Mouse (Mus musculus) spleen, postnatal 14 days (tissue): ENCODE results near the gene Gtf2ird2.

Experiments
- DNase-seq, 2 experiments: peaks; one replicate each; pipeline ENCODE4 v3.0.0; 2021 to 2022; ENCODE audit warnings: low spot score in 2 of 2

Gtf2ird2 gene

DNA sequence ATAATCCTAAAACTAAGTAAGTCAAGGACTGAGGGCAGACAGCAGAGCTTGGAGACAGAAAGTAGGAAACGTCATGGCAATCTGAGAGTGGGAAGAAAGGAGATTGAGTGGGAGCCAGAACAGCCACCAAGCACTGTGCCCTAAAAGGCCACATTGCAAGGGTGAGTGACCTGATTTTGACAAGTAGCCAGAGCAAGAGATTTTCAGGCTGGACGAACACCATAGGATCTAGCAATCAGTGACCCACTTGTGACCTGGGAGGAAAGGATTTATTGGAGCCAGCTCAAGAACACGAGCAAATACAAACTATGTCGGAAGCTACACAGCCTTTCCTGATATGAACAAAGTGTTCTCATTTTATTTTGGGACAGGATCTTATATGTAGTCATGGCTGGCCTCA, 1.1 kb upstream of the Gtf2ird2 start:
- no peak for DNase-seq

DNA sequence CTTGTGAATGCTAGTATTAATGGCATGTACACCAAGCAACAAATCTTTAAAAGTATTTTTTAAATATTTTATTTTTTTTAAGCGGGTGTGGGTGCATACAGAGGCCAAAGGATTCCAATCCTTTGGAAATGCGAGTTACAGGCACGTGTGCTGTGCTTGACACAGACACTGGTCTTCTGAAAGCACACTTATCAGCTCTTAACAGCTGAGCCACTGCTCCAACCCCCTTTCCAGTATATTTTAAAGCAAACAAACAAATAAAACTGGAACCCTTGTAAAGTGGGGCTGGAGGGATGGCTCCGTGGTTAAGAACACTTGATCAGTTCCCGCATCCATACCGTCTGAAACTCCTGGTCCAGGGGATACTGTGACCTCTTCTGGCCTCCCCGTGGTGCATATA, 657 bp upstream of the Gtf2ird2 start:
- DNase-seq = no peak

- DNase-seq = no peak
Observed at GRCm38 (mm10) chr5:134186059-134186458, 2.2 kb downstream of the Gtf2ird2 start.

DNA sequence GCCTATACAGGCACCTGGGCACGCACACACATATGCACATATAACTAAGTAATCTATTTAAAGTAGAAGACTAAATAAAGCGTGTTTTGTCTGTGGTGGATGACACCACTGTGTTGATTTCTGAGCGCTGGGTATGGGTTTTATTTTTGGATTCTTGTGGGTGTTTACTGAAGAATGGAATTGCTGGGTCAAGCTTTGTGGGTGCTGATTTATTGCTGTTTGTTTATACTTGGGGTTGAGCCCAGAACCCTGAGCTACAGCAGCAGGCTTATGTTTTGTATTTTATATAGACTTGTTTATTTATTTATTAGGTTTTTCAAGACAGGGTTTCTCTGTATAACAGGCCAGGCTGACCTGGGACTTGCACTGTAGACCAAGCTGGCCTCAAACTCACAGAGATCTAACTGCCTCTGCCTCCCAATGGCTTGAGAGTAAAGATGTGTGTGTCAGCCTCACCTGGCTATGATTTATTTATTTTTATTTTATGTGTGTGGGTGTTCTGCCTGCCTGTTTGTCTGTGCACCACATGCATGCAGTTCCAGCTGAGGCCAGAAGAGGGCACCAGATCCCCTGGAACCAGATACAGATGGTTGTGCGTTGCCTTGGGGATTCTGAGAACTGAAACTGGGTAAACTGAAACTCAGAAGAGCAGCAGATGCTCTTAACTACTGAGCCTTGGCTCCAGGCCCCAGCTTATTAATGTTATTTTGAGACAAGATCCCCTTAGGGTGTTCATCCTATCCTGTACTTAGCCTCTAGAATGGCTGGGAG, 3.3 kb downstream of the Gtf2ird2 start:
- peak; percentile 47 to 67 for DNase-seq

DNA sequence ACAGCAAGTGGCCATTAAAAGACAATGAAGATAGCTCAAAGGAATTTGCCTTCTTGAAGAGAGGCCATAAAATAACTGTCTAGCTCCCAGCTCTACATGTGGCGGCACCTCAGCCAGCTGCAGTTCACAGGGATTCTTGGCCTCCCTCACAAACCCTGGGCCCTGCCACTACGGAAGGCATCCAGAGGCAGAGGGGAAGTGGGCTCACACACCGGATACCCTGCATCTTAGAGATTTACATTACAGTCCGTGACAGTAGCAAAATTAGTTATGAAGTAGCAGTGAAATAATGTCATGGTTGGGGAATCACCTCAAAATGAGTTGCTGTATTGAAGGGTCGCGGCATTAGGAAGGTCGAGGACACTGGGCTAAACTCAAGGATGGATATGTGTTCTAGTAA, 4.8 kb downstream of the Gtf2ird2 start:
- DNase-seq = no peak

DNA sequence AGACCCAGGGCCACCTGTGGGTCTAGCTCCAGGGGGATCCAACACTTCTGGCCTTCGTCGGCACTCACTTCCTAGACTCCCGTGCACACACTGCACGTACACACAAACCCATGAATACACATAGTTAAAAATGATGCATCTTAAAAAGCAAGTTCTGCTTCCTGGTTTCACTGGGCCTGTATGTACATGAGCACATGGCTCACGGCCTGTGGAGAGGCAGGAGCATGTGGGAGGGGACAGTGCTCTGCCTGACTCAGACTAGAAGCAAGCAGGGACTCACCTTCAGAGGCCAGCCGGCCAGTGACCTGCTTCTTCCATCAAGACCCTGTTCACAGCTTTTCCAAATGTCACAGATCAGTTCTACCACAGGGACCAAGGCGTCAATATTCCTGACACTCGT, 9.8 kb downstream of the Gtf2ird2 start:
- no peak for DNase-seq

GRCm38 (mm10) chr5:134206721-134207120, 22.9 kb downstream of the Gtf2ird2 start:
- no peak for DNase-seq

- no peak for DNase-seq
Observed at GRCm38 (mm10) chr5:134209931-134210554, 26.2 kb downstream of the Gtf2ird2 start.

DNA sequence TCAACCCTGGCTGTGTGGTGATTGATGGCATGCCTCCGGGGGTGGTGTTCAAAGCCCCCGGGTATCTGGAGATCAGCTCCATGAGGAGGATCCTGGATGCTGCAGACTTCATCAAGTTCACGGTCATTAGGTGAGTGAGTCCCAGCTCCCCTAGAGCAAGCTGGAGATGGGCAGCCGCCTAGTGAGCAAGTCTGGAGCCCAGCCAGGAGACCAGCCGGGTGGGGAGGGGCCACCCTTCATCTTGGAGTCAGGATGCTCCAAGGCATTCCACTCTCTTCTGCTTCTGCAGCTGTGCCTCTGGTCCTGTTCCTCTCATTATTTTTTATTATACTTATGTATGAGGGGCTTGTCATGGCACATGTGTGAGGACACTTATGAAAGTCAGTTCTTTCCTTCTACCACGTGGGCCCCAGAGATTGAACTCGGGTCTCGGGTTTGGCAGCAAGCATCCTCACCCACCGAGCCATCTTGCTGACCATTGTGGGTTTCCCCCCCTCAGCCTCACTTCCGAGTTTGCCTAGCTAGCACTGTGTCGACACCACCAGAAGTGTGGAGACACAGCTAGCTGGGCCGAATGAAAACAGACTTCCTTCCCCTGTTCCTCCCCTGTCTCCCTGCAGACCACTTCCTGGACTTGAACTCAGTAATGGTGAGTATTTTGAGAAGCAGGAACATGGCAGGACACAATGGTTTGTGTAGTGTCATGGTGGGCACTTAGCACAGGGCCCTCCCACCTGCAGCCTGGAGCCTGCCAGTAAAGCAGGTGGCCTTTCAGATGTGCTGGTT, 30.4 kb downstream of the Gtf2ird2 start:
- no peak for DNase-seq

GRCm38 (mm10) chr5:134217900-134218299, 34.1 kb downstream of the Gtf2ird2 start:
- DNase-seq = no peak

GRCm38 (mm10) chr5:134221278-134221677, 37.5 kb downstream of the Gtf2ird2 start:
- DNase-seq = no peak

GRCm38 (mm10) chr5:134221708-134222150, 37.9 kb downstream of the Gtf2ird2 start:
- no peak for DNase-seq

DNA sequence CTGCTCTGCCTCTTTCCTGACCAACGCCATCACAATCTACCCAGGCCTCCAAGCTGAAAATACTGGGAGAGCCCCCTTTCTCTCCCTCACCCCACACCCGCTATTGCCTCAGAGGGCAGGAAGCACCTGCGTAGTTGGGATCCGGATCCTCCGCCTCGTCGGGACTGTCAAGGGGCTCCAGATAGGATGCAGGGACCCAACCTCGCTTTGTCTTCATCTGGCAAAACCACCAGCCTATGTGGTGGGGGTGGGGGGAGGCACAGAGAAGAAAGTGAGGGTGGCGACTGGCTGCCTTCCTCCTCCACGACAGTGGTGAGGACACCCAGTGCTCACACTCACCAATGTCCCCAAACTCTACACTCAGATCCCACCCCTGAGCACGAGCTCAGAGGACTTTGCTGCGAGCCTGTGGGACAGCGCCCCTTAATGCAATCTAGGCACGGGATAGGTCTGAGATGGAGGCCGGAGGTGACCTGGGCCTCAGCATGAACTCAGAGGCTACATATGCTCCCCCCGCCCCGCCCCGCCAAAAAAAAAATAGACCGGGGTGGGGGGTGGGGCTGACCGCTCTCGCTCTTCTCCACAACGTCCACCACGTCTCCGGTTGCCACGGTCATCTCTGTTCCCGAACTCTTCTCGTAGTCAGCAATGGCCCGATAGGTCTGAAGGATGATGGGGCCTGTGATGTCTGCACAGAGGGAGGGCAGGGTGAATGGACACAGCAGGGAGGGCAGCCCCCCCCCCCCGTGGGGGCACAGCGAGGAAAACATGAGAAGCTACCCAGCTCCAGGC, 41.5 kb downstream of the Gtf2ird2 start:
- no peak for DNase-seq

GRCm38 (mm10) chr5:134226946-134227345, 43.1 kb downstream of the Gtf2ird2 start:
- no peak for DNase-seq

DNA sequence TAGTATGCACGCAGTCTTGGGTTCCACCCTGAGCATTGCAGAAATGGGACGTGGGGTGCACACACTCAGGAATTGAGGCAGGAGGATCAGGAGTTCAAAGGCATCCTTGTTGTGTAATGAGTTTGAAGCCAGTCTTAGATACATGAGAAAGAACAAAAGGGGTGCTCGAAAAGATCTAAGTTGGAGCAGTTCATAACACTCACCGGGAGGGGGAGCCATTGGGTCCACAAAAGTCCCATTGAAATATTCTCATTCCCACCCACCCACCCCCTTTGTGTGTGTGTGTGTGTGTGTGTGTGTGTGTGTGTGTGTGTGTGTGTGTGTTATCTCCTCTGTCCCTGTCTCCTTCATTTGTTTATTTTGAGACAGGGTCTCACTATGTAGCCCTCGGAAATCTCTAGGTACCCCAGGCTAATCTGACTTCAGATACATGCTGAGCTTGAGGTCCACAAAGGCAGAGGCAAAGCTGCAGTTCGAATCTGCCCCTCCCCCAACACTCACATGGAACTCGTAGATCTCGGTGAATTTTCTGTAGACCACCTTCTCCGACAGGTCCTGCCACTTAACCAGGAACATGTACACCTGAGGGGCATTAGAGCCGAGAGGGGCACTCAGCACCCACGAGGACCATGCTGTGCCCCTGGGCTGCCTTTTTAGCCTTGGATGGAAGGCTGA, 43.9 kb downstream of the Gtf2ird2 start:
- DNase-seq = no peak

DNA sequence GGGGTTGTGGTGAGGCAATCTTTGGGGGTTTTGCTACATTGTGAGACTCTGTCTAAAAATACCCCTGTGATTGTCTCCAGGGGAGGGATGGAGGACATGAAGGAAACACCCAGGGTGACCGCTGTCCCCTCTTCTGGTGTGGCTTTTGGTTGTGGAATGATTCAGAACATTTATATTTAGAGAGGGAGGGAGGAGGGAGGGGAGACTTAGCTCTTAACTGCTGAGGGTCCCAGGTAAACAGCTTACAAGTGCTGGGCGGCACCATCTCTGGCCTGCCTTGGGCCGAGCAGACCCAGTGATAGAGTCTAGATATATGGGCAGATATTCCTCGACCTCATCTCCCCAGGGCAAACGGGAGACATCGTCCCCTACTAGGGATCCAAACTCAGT, 44.4 kb downstream of the Gtf2ird2 start:
- no peak for DNase-seq

- peak; percentile 31 to 60 for DNase-seq
Observed at GRCm38 (mm10) chr5:134229391-134229790, 45.6 kb downstream of the Gtf2ird2 start, which contains the start of gene Ncf1. Ncf1 (minus strand) TSS chr5:134229625.

DNA sequence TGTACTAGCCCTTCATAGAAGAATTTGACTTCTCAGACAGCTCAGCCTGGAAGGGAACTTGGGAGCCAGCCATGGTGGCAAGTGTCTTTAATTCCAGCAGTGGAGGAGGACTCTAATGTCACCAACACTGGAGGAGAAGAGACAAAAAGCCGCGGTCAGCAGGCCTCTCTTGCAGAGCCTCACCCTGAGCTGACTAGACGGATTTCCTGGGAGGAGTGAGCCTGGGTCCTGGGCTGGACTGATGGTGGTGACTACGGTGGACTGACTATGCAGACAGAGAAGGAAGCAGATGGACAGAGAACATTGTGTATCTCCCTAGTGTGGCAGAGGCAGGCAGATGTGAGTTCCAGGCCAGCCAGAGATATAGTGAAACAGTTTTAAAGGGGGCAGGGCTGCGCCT, 47.6 kb downstream of the Gtf2ird2 start:
- DNase-seq = no peak

GRCm38 (mm10) chr5:134232111-134232510, 48.3 kb downstream of the Gtf2ird2 start:
- peak; percentile 29 to 44 for DNase-seq

DNA sequence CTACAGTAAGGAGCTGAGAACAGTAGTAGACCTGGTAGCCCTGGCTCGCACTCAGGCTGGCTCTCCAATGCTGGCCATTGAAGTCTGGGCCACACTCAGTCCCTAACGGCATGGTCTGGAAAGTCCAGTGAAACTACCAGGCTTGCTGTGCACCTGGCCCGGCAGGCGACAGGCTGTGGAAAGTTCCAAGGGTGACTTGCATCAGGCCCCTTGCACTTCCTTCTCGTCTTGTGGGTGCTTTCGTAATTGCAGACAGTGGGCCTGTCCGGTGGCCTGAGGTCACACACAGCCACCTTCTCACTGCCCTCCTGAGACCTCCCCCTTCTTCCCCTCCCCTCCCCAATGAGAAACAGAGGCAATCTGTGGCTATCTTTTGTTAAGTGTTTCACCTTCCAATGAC, 48.7 kb downstream of the Gtf2ird2 start:
- peak; percentile 31 to 44 for DNase-seq

DNA sequence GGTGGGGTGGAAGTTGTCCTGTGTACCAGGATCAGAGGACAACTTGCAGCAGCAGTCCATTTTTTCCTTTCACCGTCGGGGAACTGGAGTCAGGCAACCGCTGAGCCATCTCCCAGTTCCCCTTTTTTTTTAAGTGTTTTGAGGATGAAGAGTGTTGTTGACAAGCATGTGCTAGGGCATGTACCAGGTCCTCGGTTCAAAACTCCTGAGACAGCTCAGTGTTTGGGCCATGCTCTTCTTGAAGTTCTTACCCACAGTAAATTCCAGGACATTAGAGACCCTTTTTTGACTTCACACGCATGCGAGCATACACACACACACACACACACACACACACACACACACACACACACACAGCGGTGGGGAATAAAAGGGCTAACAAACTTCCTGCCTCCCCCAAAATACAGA, 49.4 kb downstream of the Gtf2ird2 start:
- DNase-seq = no peak
